Mouse (Mus musculus): ENCODE data around the gene Ampd1.

GRCm38 (mm10) chr3:103082761-103083160, 8.9 kb downstream of the Ampd1 start:
- TF ChIP-seq POLR2A (IDR thresholded peaks at IDR 0.05; ENCODE audit: control insufficient read depth in 1 of 2, insufficient read depth in 1 of 2, low read depth in 1 of 2, low read length in 2 of 2, poor library complexity in 1 of 2) = no peak
- no peak for TF ChIP-seq EP300 (IDR thresholded peaks at IDR 0.05; ENCODE audit: low read depth in 1 of 2, low read length in 2 of 2)
- no peak for TF ChIP-seq MAX (IDR thresholded peaks at IDR 0.05; ENCODE audit: low read length)
- TF ChIP-seq SIN3A (IDR thresholded peaks at IDR 0.05; ENCODE audit: low read length) = no peak
- no peak for TF ChIP-seq ZNF384 (IDR thresholded peaks at IDR 0.05; ENCODE audit: low read depth, low read length)
- no peak for TF ChIP-seq HCFC1 (IDR thresholded peaks at IDR 0.05; ENCODE audit: low read depth, low read length)
- no peak for TF ChIP-seq CTCF (IDR thresholded peaks at IDR 0.05 in 2 of 3, conservative IDR thresholded peaks at IDR 0.05 in 1 of 3; ENCODE audit: control insufficient read depth in 1 of 3, insufficient read depth in 1 of 3, low read depth in 2 of 3, low read length in 3 of 3, poor library complexity in 1 of 3, severe bottlenecking in 1 of 3)
